Mouse (Mus musculus) ovary, adult 18-20 months (tissue): ENCODE results near the gene Tsn.

Source experiments
- DNase-seq: peaks from one replicate; pipeline ENCODE4 v3.0.0; 2022; ENCODE audit warnings: low spot score, mixed read lengths

Tsn gene

DNA sequence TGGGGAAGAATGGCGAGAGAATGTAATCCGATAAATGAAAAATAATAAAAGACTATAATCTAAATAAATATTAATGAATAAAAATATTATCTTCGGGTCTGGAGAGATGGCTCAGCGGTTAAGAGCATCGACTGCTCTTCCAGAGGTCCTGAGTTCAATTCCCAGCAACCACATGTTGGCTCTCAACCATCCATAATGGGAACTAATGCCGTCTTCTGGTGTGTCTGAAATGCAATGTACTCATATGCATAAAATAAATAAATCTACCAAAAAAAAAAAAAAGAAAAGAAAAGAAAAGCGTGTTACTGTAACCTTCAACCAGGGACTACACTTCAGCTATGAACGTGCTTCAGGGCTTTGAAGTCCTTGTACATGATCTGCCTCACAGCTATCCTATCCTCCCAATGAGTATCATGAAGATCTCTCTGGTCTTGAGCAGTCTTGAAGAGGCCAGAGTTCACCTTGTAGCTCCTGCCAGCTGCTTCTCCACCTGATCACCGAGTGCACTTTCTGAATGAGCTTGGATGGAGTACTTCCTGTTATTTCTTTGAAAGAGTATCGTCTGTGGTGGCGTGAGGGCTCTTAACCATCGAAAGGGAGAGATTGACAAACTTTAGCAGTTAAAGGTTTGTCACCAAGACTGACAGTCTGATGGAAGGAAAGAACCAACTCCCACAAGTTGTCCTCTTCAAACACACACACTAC, at the start of gene Tsn:
Tsn (minus strand) TSS at position 118 of the 705 bp plus-strand sequence.
- DNase-seq = no peak

DNA sequence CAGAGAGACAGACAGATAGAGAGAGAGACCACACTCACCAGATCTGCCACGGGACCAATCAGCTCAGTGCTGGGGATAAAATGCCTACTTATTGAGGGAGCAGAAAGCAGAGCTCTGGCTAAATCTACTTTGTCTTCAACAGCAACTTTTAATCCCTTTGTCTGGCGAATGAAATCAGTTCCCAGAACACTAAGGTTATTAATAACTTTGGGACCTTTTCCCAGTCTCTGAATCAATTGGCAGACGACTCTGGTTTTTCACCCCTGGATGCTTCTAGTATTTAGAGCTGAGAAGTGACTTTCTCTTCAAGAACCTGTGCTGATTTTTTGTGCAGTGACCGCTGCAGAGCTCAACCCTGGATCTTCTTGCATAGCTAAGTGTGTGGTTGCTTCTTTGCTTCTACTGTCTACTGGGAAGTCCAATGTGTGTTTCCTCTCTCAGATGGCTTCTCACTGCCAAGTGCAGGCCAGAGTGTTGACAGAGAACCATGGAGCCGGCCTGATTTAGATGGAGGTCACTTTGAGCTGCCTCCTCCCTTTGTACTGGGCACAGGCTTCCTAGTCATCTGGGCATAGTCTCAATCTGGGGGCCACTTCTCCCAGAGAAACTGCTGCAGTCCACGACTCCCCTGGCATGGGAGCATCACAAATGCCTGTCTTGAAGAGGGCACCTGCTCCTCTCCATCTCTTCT, 47.7 kb upstream of the Tsn start:
- DNase-seq = no peak

DNA sequence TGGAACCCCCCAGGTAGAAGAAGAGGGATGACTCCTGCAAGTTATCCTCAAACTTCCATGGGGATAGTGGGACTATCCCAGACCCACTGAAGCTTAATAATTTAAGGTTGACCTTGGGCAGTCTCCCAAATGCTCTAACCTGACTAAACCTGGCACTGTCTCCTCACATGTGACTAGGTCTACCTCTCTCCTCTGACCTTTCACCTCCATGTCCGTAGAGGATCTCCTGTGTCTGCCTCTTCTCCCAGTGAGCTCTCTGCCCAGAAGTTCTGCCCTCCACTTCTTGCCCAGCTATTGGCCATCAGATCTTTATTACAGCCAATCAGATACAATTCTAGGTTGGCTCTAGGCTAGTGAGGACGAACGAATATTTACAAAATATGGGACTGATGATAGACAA, 38.4 kb upstream of the Tsn start:
- DNase-seq = no peak

DNA sequence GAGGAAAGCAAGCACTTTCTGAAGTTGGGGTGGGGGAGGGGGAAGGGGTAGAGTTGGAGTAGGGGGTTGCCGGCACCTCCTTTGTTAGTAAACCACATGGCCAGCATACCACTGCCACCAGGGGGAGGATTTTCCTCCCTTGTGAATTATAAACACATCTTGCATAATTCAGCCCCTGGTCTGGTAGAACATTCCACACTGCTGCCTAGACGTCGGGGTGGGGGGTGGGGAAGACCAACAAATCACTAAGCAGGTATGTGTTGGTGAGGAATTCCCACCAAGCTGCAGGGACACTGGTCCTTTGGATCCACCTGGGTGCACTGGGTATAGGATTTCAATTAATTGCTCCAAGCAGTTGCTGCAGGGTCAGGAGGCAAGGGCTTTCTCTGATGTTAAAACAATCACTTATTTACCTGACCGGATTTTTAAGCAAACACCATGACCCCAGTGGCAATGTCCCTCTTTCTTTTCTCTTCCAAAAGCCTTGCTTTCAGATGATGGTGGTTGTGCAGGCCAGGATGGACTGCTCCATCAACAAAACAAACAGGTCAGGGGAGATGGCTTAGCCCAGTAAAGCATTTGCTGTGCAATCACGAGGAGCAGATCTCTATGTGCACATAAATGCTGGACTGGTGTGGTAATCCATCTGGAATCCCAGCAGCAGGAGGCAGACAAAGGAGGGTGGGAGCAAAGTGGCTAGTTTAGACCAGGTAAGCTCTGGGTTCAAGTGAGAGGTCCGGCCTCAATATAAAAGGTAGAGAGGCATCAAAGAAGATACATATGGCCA, 32.3 kb upstream of the Tsn start:
- no peak for DNase-seq

DNA sequence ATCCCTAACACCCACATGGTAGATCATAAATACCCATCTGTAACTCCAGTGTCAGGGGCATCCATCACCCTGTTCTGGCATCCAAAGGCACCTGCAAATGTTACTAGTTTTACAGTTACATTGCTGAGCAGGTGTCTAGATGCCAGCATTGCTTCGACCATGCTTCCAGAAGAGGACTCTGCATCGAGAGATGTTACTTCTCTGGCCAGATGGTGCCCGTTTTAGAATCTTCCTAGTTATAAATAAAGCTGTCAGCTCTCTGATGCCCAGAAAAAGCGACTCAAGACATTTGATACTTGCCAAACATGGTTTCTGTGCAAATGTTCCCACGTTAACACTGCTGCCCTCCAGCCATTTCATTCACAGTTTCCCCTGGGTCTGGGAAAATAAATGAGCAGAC, 26.4 kb upstream of the Tsn start:
- no peak for DNase-seq

DNA sequence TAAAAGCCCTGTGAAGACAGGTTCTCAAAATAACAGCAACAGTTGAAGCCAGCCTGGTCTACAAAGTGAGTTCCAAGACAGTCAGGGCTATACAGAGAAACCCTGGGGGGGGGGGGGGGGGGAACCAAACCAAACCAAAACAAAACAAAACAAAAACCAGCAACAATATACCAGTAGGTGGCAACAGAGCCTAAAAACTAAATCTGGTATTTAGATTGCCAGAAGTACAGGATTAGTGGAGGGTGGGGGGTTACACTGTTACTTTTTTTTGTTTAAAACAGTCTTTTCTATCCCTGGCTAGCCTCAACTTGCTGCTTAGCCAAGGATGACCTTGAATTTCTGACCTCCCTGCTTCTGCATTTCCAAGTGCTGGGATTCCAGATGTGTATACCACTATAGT, 24.3 kb upstream of the Tsn start:
- no peak for DNase-seq

DNA sequence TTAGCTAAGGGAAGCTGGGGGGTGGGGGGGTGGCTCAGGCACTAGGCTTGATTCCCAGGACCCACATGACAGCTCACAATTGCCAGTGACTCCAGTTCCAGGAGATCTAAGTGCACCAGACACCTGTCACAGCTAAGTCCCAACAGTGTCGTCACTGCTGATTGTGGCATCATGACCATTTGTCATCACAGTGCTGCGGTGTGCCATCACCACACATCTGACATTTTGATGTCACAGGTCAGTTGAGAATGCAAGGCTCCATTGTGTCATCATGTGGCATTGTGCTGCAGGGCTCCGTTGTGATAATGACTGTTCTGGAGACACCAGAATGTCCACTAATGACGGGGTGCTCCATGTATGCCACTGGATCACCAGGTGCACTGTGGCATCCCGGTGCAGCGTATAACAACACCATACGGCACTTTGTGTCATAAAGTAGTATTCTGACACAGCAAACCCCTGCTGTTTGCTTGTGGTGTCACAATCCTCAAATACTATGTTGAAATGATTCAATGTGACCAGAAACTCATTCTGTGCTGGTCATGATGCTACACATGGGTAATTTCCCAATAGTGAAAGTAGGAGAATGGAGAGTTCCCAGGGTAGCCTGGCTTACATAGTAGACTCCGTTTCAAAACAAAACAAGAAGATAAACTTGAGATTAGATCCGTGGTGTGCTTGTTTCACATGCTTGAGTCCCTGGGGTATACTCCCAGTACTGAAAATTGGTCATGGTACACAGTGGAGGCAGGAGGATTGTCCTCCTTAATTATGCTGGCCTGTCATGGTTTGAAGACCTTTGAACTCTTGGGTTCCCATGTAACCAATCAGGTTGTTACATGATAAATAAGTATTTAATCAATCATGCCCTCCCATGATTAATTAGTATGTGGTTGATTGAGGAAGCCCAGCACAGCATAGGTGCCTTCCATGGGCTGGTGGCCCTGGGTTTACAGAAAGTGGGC, 23.5 kb upstream of the Tsn start:
- DNase-seq = no peak

DNA sequence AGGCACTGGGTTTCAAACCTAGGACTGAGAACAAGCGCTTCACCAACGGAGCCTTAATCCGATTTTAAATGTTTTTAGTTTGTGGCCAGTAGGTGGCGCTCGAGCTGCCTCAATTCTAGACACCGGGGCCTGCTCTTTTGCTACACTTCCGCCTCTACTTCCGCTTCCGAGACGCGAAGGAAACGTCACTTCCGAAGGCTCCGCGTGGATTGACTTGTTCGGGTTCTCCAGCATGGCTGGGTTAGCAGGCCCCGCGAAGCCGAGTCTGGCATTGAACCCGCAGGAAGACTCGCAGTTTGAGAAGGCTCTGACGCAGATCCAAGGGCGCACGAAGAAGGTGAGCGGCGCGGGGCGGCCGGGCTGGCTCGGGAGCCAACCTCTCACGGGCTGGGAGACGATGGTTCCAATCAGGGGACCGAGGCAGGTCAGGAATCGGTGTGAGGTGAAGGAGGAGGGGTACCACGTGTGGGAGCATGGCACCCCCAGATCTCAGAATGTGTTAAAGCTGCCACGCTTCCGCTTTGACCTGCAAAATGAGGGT, 10.2 kb upstream of the Tsn start, which contains the start of gene Nifk:
Nifk (plus strand) TSS at position 179 of the 541 bp plus-strand sequence.
- DNase-seq = peak; percentile 84

DNA sequence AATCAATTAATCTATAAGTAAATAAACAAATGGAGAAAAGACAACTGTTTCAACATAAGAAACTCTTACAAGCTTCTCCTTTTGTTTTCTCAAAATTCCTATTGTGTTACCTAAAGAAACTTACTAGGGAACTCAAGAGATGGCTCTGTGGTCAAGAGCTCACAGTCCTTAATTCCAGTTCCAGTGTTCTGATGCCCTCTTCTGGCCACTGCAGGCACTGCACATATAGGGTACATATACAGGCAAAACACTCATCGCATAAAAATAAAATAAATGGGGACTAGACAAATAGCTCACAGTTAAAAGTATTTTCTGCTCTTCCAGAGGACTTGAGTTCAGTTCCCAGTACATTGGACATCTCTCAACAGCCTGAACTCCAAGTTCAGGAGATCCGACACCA, 9.2 kb upstream of the Tsn start:
- DNase-seq = no peak

DNA sequence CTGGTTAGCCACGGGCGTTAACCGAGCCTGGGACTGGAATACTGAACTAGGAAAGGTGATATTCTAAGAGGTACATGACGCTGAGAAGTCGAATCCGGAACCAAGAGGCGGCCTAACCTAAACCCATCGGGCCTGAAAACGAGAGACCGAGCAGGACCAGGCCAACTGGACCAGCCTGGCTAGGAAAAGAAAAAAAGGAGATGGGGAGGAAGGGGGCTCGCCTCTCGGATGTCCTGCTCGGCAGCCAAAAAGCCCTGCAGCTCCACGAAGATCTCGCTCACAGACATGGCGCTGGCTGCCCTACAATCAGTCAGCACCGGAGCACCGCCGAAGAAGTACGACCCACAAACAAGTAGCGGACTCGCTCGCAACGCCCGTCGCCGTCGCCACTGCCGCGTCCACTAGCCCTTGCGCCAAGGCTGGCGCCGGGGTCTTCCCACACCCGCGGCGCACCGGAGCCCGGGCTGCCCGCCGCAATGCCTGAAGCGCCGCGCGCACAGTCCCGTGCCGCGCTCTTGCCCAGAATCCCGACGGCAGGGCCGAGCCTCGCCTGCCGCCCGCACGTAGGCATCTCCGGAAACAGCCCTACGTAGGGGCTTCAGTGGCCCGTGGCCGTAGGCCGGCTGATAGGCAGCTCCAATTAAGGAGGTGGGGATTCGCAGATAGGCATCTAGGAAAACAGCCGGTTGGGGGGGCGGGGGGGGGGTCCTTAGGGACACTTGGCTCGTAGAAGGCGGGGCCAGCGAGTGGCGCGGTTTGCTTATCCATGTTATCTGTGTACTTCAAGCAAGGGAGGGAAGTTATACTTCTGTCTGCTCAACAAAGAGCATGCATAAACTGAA, 538 bp downstream of the Tsn start:
- DNase-seq = peak; percentile 88

DNA sequence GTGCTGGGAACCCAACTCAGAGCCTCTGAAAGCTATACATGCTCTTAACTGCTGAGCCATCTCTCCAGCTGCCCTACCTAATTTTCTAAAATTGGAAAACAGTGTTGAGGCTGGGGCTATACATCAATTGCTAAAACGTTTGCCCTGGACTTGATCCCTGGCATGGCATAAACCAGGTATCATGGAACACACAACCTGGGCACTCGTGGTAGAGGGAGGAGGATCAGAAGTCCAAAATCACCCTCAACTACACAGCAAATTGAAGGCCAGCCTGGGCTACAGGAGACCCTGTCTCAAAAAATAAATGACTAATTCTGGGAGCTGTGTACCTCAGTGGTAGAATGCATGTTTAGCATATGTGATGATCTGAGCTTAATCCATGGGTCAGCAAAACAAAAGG, 13.8 kb downstream of the Tsn start:
- no peak for DNase-seq

DNA sequence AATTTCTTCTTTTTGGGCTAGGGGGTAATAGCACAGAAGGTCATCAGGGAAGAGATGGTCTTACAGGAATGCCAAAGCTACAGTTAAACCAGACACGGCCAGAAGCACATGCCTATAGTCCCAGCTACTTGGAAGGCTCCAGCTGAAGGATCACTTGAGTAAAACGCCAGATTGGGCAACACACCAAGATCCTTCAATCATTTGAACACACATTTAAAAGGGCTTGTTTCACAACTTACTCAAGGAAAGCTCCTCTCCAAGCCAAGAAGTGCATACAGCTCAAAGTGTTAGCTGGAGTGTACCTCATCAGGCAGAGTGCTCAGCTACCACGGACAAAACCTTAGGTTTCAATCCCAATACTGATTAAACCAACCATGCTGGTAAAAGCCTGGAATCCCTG, 14.9 kb downstream of the Tsn start:
- DNase-seq = no peak

DNA sequence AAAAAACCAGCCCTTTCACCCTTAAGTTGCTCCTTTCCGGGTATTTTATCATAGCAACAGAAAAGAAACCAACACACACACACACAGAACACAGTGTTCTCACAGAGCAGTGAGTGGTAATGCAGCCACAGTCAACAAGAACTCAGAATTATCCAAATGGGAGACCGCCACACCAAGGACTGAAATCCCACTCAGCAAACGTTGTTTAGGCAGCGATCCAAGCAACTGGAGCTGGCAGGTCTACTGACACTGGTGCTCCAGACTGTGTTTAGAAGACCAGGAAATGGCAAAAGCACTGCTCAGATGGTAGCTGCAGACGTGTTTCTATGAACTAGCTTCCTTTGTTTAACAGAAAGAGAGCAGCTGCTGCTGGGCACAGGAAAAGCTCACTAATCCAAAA, 16.7 kb downstream of the Tsn start:
- no peak for DNase-seq

DNA sequence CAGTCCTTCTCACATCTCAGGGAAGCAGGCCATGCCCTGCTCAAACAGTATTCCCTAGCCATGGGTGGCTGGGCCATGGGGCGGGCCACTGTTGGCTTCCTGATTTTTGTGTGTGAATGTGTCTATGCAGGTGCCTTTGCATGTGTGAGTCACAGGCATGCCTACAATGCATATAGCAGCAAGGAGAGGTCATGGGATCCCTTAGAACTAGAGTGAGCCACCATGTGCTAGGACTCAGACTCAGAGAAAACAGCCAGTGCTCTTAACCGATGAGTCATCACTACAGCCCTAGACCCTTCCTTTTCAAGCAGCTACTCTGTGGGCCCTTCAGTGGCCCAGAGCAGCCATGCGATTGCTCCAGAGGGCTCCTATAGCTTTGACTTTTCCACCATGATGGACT, 17.3 kb downstream of the Tsn start:
- no peak for DNase-seq

DNA sequence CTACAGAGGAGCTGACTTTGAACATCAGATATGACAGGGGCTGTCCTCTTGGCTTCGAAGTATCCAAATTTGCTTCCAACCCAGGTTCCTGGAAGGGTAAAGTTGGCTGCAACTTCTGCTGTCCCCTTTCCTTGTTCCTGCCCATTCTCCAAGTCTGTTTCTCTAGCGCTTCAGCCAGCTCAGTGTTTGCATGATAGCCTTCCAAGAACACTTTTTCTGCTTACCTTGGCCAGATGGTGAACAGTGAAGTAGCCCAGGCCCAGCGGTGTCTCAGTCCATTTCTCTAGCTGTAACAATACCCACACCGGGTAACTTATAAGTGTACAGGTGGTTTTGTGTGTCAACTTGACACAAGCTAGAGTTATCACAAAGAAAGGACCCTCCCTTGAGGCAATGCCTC, 19.2 kb downstream of the Tsn start:
- no peak for DNase-seq

DNA sequence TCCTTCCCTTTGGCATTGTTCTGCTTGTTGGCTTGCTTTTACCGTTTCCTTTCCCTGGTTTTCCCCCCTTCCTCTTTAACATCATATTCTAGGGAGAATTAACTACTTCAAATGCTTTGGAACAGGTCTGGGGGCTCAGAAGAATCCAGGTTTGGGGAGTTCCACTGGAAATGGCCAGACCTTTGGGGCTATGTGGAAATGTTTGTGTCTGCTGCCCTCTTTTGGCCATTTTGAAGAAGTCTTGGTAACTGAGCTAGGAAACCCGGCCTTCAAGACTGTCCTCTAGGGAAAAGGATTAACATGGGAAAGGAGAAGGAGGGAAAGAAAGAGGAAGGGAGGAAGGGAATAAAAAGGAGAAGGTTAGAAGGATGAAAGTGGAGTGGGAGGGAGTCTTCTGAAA, 36.4 kb downstream of the Tsn start:
- DNase-seq = no peak

DNA sequence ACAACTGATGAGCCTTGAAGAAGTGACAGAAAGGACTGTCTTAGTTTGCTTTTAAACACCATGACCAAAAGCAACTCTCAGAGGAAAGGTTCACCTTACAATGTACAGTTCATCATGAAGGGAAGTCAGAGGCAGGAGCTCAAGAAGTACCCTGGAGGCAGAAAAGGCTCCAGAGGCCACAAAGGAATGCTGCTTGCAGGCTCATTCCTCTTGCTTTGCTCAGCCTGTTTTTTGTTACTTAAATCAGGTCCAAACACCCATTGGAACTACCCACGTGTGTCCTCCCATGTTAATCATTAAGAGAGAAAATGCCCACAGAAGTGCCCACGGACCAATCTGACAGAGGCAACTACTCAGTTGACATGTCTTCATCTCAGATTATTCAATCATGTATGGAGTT, 59.6 kb downstream of the Tsn start:
- no peak for DNase-seq
